Mouse (Mus musculus) stomach, postnatal 0 days (tissue): ENCODE results near the gene Gemin2. TPM values are rescaled to one million over a fixed set of nuclear protein-coding genes. Genes with fewer than 3 reads are reported as not detected.

Source experiments
- ATAC-seq: fragments of 200-750 bp; cut with Nextera tagmentation; 2 replicates; pipeline ENCODE4 v1.8.0; 2017; ENCODE audit not compliant: low FRiP score, low TSS enrichment
- DNase-seq: peaks from one replicate; pipeline ENCODE4 v3.0.0-alpha.2; 2016; ENCODE audit warnings: low spot score
- H3K27ac ChIP-seq: fragments of 300-500 bp; sonication (generic); replicated peaks from 2 replicates; pipeline ENCODE4 v1.5.1; 2014; ENCODE audit warnings: mild to moderate bottlenecking, control low read depth
- H3K27me3 ChIP-seq: fragments of 300-500 bp; sonication (generic); 2 replicates; pipeline ENCODE4 v1.6.1; 2014; ENCODE audit warnings: low read length; ENCODE audit not compliant: control insufficient read depth, insufficient read depth
- H3K36me3 ChIP-seq: fragments of 300-500 bp; sonication (generic); 2 replicates; pipeline ENCODE4 v1.6.1; 2014; ENCODE audit warnings: low read length, mixed read lengths; ENCODE audit not compliant: control insufficient read depth, insufficient read depth
- H3K4me1 ChIP-seq: fragments of 300-500 bp; sonication (generic); replicated peaks from 2 replicates; pipeline ENCODE4 v1.6.1; 2014; ENCODE audit warnings: antibody characterized with exemption; ENCODE audit not compliant: control insufficient read depth, insufficient read depth
- H3K4me2 ChIP-seq: fragments of 300-500 bp; sonication (generic); replicated peaks from 2 replicates; pipeline ENCODE4 v1.6.1; 2014; ENCODE audit warnings: low read depth, mild to moderate bottlenecking, control low read depth, moderate library complexity
- H3K4me3 ChIP-seq: fragments of 300-500 bp; sonication (generic); 2 replicates; pipeline ENCODE4 v1.5.1; 2014; ENCODE audit warnings: low read depth, low read length, control low read depth
- H3K9ac ChIP-seq: fragments of 300-500 bp; sonication (generic); 2 replicates; pipeline ENCODE4 v1.6.1; 2014; ENCODE audit warnings: mild to moderate bottlenecking, low read length, control low read depth, mixed read lengths
- H3K9me3 ChIP-seq: fragments of 300-500 bp; sonication (generic); 2 replicates; pipeline ENCODE4 v1.6.1; 2016; ENCODE audit warnings: low read length; ENCODE audit not compliant: control insufficient read depth
- CTCF ChIP-seq: IDR thresholded peaks from 2 replicates; pipeline ENCODE4 v1.5.1; 2016; ENCODE audit warnings: antibody characterized with exemption, low read depth, mild to moderate bottlenecking, moderate library complexity
- EP300 ChIP-seq: optimal IDR thresholded peaks from 2 replicates; pipeline ENCODE3; 2016; ENCODE audit warnings: antibody characterized with exemption
- WGBS: fragments of 180-500 bp; shearing (Covaris S2); extraction: QIAGEN DNeasy Blood & Tissue Kit; methylation state at CpG from one replicate; pipeline ENCODE4 v1.1.7; 2014; 5-methylcytosine and 5-hydroxymethylcytosine counted together
- polyA plus RNA-seq: library from polyadenylated mRNA; unstranded; fragments of >200 nt; fragmentation: Nextera tagmentation; extraction: Ambion mirVana; gene quantifications from 2 replicates; pipeline ENCODE4 v1.2.1, GENCODE M21; 2015

Gemin2 gene
- polyA plus RNA-seq, 1 experiment from 2014 or later: 14.8 TPM

GRCm38 (mm10) chr12:59072286-59072685 lies 59.1 kb downstream of the Gemin2 start:
- no peak overlapping the region for H3K27ac ChIP-seq

GRCm38 (mm10) chr12:59074052-59074451 lies 60.9 kb downstream of the Gemin2 start:
- H3K27ac ChIP-seq: no peak overlapping the region
- TF ChIP-seq EP300 (no peak), CTCF (no peak)
- H3K4me1 ChIP-seq: no peaks in the 10 kb centered on the region
- H3K9ac ChIP-seq: no peak overlapping the region
- DNase-seq: no peak
- peaks cover 6% of the 10 kb centered on the region; the same call in 1 of the 2 replicates for H3K36me3 ChIP-seq
- no peaks in the 10 kb centered on the region for H3K9me3 ChIP-seq
- ATAC-seq: no peak
- H3K27me3 ChIP-seq: no peaks in the 10 kb centered on the region
- no peak overlapping the region for H3K4me3 ChIP-seq
- no peak overlapping the region for H3K4me2 ChIP-seq
- 60% methylated on average over 3 of the region's 3 CpGs for WGBS

More at GRCm38 (mm10) chr12:59072286-59072685, 59.1 kb downstream of the Gemin2 start:
- H3K9ac ChIP-seq: no peak overlapping the region
- TF ChIP-seq EP300 (no peak), CTCF (no peak)
- no peaks in the 10 kb centered on the region for H3K9me3 ChIP-seq
- ATAC-seq (no peak), DNase-seq (no peak)
- H3K4me1 ChIP-seq: no peaks in the 10 kb centered on the region
- H3K36me3 ChIP-seq: peaks cover 6% of the 10 kb centered on the region; the same call in 1 of the 2 replicates
- H3K27me3 ChIP-seq: no peaks in the 10 kb centered on the region
- 90% methylated on average over 11 of the region's 11 CpGs for WGBS
- H3K4me2 ChIP-seq: no peak overlapping the region
- no peak overlapping the region for H3K4me3 ChIP-seq

- H3K4me1 ChIP-seq: no peaks in the 10 kb centered on the region
- 70% methylated on average over 3 of the region's 3 CpGs for WGBS
- no peak overlapping the region for H3K4me2 ChIP-seq
- no peak for TF ChIP-seq CTCF
- no peak for TF ChIP-seq EP300
- H3K36me3 ChIP-seq: peaks cover 5% of the 10 kb centered on the region; the same call in 1 of the 2 replicates
- H3K27me3 ChIP-seq: no peaks in the 10 kb centered on the region
- H3K4me3 ChIP-seq: no peak overlapping the region
- ATAC-seq (no peak), DNase-seq (no peak)
- H3K9ac ChIP-seq: no peak overlapping the region
- H3K9me3 ChIP-seq: no peaks in the 10 kb centered on the region
- peak overlapping the region; percentile 30; the same call in 1 of the 2 replicates for H3K27ac ChIP-seq
Observed at GRCm38 (mm10) chr12:59076996-59077395, 63.8 kb downstream of the Gemin2 start.

GRCm38 (mm10) chr12:59077883-59078282 lies 64.7 kb downstream of the Gemin2 start:
- H3K4me1 ChIP-seq: no peaks in the 10 kb centered on the region
- no peaks in the 10 kb centered on the region for H3K9me3 ChIP-seq
- 61% methylated on average over 3 of the region's 3 CpGs for WGBS
- H3K4me2 ChIP-seq: no peak overlapping the region
- H3K36me3 ChIP-seq: peaks cover 2% of the 10 kb centered on the region; the same call in 1 of the 2 replicates
- TF ChIP-seq EP300: no peak
- no peak for TF ChIP-seq CTCF
- ATAC-seq (peak; percentile 92), DNase-seq (peak; percentile 22)
- H3K4me3 ChIP-seq: no peak overlapping the region
- peak overlapping the region; percentile 30 for H3K27ac ChIP-seq
- H3K9ac ChIP-seq: no peak overlapping the region
- H3K27me3 ChIP-seq: no peaks in the 10 kb centered on the region

Other genes with a start within 250 kb of the Gemin2 start
- 32.4 and 33.7 TPM in 2 replicates for gene Sec23a, start 1.4 kb upstream of the Gemin2 start, polyA plus RNA-seq
- gene Trappc6b, start 48.1 kb downstream of the Gemin2 start, polyA plus RNA-seq: 82.1 and 82.2 TPM in 2 replicates
- 30.2 and 39.2 TPM in 2 replicates for gene Pnn, start 53.5 kb downstream of the Gemin2 start, polyA plus RNA-seq
- gene Mia2, start 82.4 kb downstream of the Gemin2 start, polyA plus RNA-seq: 60.1 and 69.4 TPM in 2 replicates
- 8.5 and 9.6 TPM in 2 replicates for gene Fbxo33, start 206.3 kb downstream of the Gemin2 start, polyA plus RNA-seq